Mouse (Mus musculus): Measurements from ENCODE around the gene Gm42517. TPM values are rescaled to one million over a fixed set of nuclear protein-coding genes. Genes with fewer than 3 reads are reported as not detected.
A peak's percentile ranks its signal among the peaks of the same experiment; 100 is the strongest.

The Gm42517 gene
- polyA plus RNA-seq (2012; rRNA removed), result 1.7 and 2.3 TPM in 2 replicates

DNA sequence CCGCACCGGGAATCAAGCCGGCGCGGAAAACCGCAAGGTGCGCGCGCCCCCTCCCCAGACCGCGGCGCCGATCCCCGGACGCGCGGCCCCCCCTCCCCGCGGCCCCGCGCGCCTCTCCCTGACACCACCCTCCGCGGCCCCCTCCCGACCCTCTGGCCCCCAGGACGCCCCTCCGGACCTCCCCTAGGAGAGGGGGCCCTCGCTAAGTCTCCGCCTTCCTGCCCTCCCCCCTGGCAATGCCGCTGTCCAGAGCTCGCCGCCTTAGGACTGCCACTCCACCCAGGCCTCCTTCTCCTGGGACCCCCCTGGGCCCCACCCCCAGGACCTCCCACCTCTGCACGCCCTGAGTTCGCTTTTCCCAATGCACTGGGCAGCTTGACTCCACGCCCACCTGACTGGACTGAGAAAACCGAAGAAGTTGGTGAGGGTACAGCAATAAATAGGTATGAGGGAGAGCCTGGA is at the start of gene Gm42517:
Gene Gm42517 (minus strand): TSS at position 52 of the 462 bp plus-strand sequence.
- 1% methylated on average over 35 of the region's 36 CpGs for WGBS
- TF ChIP-seq CTCF (IDR thresholded peaks at IDR 0.05; ENCODE audit: insufficient read depth, low read length) (no peak), POLR2A (IDR thresholded peaks at IDR 0.05; ENCODE audit: borderline replicate concordance, extremely low read depth, low read depth, low read length) (no peak)
- Histone ChIP-seq H3K4me1 (ENCODE audit: control insufficient read depth, insufficient read depth, low read length) (peaks cover 5% of the 10 kb centered on the region; the same call in 1 of the 2 replicates), H3K4me3 (replicated peaks; ENCODE audit: extremely low read depth, low read depth, low read length) (peak within 1 kb of the TSS; percentile 48)
- DNase-seq, result no peak

DNA sequence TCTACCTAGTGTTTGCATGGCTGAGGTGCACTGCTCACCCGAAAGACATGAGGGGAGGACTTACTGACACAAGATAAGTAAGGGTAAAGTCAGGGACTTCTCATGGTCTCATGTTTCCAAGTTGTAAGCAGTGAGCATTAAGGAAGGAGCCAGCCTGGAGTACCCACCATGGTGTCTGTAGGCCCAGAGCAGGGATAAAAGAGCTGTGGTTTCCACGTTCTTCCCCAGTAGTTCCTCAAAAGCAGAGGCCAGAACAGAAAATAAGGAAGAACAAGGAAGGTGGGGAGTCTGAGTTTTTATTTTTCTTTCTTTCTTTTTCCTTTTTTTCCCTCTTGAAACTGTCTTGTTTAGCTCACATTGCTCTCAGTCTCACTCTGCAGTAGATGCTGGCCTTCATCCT is 47.0 kb upstream of the Gm42517 start:
- WGBS, result 57% methylated on average over 2 of the region's 2 CpGs
- TF ChIP-seq CTCF (IDR thresholded peaks at IDR 0.05; ENCODE audit: insufficient read depth, low read length) (no peak), POLR2A (IDR thresholded peaks at IDR 0.05; ENCODE audit: borderline replicate concordance, extremely low read depth, low read depth, low read length) (no peak)
- no peak overlapping the region for H3K4me3 ChIP-seq (replicated peaks; ENCODE audit: extremely low read depth, low read depth, low read length)
- DNase-seq, result no peak
- no peaks in the 10 kb centered on the region for H3K4me1 ChIP-seq (ENCODE audit: control insufficient read depth, insufficient read depth, low read length)

DNA sequence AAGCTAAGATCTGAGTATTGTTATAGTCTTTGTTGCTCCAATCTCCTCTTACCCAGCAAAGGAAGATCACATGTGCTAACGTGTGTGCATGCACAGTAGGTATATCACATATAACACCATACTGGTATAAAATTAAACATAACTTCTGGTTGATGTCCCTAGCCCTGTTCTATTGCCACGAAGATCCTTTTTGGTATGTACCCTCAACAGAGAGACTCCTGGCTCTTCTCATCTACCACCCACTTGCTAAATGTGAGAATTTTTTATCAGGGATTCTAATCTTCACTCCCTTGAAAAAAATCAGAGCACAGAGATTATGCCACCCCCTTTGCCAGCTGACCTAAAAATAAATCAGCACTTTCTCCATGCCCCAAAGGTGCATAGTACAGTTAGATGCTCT is 39.3 kb upstream of the Gm42517 start:
- no peak for TF ChIP-seq POLR2A (IDR thresholded peaks at IDR 0.05; ENCODE audit: borderline replicate concordance, extremely low read depth, low read depth, low read length)
- no peak for TF ChIP-seq CTCF (IDR thresholded peaks at IDR 0.05; ENCODE audit: insufficient read depth, low read length)
- H3K4me1 ChIP-seq (ENCODE audit: control insufficient read depth, insufficient read depth, low read length), result no peaks in the 10 kb centered on the region
- H3K4me3 ChIP-seq (replicated peaks; ENCODE audit: extremely low read depth, low read depth, low read length), result no peak overlapping the region
- no peak for DNase-seq
- WGBS, result 67% methylated on average over 2 of the region's 2 CpGs

DNA sequence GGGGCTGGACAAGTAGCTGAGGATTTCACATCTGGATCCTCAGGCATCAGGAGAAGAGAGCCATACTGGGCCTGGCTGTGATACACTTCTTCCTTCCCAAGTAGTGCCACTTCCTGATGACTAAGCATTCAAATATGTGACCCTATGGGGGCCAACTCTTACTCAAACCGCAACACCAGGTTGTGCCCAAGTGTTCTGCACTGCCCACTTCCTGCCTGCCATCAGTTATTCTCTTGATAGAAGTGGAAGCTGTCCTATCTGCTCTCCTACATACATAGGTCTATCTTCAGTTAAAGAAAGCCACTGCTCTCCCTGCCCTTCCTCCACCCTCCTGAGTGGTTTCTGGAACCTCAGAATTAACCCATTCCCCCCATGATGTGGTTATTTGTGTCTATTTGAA is 37.7 kb upstream of the Gm42517 start:
- WGBS, result 15% methylated on average over 1 of the region's 1 CpGs
- no peak for TF ChIP-seq CTCF (IDR thresholded peaks at IDR 0.05; ENCODE audit: insufficient read depth, low read length)
- Histone ChIP-seq H3K4me1 (ENCODE audit: control insufficient read depth, insufficient read depth, low read length) (no peaks in the 10 kb centered on the region), H3K4me3 (replicated peaks; ENCODE audit: extremely low read depth, low read depth, low read length) (no peak overlapping the region)
- DNase-seq, result no peak

DNA sequence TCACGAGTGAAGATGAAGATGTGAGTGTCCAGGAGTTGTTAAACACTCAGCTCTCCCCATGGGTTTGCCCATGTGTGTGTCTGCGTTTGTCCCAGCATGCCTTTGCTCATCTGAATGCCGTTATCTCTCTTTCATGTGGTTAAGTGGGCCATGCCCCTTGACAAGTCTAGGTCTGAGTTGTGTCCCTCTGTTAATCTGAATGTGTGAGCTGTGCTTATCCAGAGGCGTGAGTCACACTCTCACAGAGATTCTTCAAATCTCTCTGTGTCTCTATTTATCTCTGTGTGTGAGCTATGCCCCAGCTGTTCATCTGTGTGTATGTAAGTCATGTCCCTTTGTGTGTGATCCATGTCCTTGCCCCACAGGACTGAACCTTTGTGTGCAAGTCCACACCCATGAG is 35.7 kb upstream of the Gm42517 start:
- Histone ChIP-seq H3K4me3 (replicated peaks; ENCODE audit: extremely low read depth, low read depth, low read length) (no peak overlapping the region), H3K4me1 (ENCODE audit: control insufficient read depth, insufficient read depth, low read length) (no peaks in the 10 kb centered on the region)
- TF ChIP-seq POLR2A (IDR thresholded peaks at IDR 0.05; ENCODE audit: borderline replicate concordance, extremely low read depth, low read depth, low read length), result no peak
- no peak for TF ChIP-seq CTCF (IDR thresholded peaks at IDR 0.05; ENCODE audit: insufficient read depth, low read length)
- WGBS, result 68% methylated on average over 4 of the region's 4 CpGs
- DNase-seq, result no peak

DNA sequence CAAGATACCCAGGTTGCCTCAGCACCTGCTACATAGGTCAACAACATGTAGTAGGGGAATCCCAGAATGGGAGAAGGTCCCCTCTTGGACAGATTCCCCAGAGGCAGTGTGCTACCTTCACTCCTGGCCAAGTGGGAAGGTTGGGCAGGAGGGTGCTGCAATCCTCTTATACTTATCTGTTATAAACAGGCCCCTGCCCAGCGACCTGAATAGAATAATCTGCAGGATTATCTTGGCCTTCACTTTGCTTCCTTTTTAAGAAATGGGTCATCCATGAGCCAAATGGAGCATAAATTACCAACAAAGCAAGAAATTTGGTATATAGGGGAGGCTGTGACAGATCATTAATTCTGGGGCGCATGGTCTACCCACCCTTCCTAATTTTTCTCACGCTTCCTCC is 22.0 kb upstream of the Gm42517 start:
- WGBS, result 67% methylated on average over 3 of the region's 3 CpGs
- no peak for TF ChIP-seq POLR2A (IDR thresholded peaks at IDR 0.05; ENCODE audit: borderline replicate concordance, extremely low read depth, low read depth, low read length)
- TF ChIP-seq CTCF (IDR thresholded peaks at IDR 0.05; ENCODE audit: insufficient read depth, low read length), result no peak

DNA sequence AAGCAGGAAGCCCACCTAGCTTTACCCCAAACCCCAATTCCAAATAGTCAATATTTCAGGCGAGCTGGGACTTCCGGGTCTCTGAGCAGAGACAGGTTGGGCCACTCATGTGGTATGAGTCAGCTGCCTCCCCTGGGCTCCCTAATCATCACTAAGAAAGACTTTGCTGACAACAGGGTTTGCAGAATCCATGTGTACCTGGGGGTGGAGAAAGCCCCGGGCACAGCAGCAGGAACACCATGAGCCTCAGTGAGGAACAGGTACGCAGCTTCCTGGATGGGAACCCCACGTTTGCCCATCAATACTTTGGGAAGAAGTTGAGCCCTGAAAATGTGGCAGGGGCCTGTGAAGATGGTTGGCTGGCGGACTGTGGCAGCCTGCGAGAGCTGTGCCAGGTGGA is 20.5 kb upstream of the Gm42517 start, which contains the start of gene Pde6b:
Gene Pde6b (plus strand): TSS at position 191 of the 400 bp plus-strand sequence.
- no peak for DNase-seq
- WGBS, result 71% methylated on average over 7 of the region's 7 CpGs
- H3K4me3 ChIP-seq (replicated peaks; ENCODE audit: extremely low read depth, low read depth, low read length), result no peak within 1 kb of the TSS
- TF ChIP-seq POLR2A (IDR thresholded peaks at IDR 0.05; ENCODE audit: borderline replicate concordance, extremely low read depth, low read depth, low read length) (no peak), CTCF (IDR thresholded peaks at IDR 0.05; ENCODE audit: insufficient read depth, low read length) (no peak)
- H3K4me1 ChIP-seq (ENCODE audit: control insufficient read depth, insufficient read depth, low read length), result no peaks in the 10 kb centered on the region

More for the DNA sequence above, 22.0 kb upstream of the Gm42517 start:
- Histone ChIP-seq H3K4me3 (replicated peaks; ENCODE audit: extremely low read depth, low read depth, low read length) (no peak overlapping the region), H3K4me1 (ENCODE audit: control insufficient read depth, insufficient read depth, low read length) (no peaks in the 10 kb centered on the region)
- no peak for DNase-seq

DNA sequence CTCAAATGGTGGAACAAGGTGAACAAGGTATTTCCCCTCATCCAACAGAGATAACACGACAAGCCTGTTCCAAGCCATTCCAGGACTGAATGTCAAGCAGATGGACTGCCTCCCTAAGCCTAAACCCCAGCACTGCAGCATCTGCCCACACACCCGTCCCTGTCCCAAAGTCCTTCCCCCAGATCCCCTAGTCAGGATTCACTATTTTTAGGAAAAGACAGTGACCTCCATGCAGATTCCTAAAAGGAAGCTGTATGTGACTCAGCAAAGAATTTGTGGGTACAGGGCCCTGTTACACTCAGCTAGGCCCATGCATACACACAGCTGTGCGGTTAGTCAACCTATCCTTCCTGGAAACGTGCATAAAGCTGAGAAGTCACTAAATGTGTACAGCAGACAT is 18.7 kb upstream of the Gm42517 start:
- TF ChIP-seq POLR2A (IDR thresholded peaks at IDR 0.05; ENCODE audit: borderline replicate concordance, extremely low read depth, low read depth, low read length) (no peak), CTCF (IDR thresholded peaks at IDR 0.05; ENCODE audit: insufficient read depth, low read length) (no peak)
- no peak for DNase-seq
- WGBS, result 63% methylated on average over 4 of the region's 4 CpGs
- Histone ChIP-seq H3K4me1 (ENCODE audit: control insufficient read depth, insufficient read depth, low read length) (no peaks in the 10 kb centered on the region), H3K4me3 (replicated peaks; ENCODE audit: extremely low read depth, low read depth, low read length) (no peak overlapping the region)

DNA sequence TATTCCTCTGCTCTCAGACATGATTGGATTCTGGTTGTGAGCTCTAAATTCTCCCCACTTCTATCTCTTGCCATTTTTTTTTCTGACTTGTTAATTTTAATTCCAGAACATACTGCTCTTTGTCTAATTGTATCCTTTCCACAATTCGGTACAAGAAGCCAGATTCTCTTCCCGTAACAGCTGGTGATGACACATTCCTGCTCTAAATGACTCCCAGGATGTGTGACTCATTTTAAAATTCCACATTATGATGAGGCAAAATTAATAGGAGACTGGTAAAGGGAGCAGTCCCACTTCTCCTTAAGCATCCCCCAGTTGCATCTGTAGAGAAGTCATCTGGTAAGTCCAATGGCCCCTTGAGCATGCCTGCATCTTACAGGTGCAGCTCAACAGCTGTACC is 17.9 kb upstream of the Gm42517 start:
- no peak overlapping the region for H3K4me3 ChIP-seq (replicated peaks; ENCODE audit: extremely low read depth, low read depth, low read length)
- H3K4me1 ChIP-seq (ENCODE audit: control insufficient read depth, insufficient read depth, low read length), result no peaks in the 10 kb centered on the region
- no peak for TF ChIP-seq POLR2A (IDR thresholded peaks at IDR 0.05; ENCODE audit: borderline replicate concordance, extremely low read depth, low read depth, low read length)
- TF ChIP-seq CTCF (IDR thresholded peaks at IDR 0.05; ENCODE audit: insufficient read depth, low read length), result no peak
- DNase-seq, result no peak
- WGBS, result 80% methylated on average over 2 of the region's 2 CpGs

DNA sequence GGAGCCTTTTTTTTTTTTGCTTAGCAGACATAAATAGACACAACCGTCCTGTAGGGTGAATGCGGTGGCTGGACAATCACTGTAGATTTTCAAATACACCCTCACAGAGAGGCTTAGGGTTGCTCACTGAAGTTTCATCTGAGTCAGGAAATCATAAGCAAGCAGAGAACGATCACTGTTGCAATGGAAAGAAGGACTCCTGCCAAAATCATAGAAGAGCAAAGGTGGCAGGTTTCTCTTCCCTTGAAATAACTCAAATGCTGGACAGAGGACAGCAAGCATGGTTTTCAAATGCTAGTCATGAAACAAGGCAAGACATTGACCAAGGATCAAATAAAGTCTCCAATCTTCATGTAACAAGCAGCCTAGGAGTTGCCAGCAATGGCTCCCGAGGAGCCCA is 10.6 kb upstream of the Gm42517 start:
- WGBS, result 73% methylated on average over 4 of the region's 4 CpGs
- TF ChIP-seq CTCF (IDR thresholded peaks at IDR 0.05; ENCODE audit: insufficient read depth, low read length), result no peak
- no peak for TF ChIP-seq POLR2A (IDR thresholded peaks at IDR 0.05; ENCODE audit: borderline replicate concordance, extremely low read depth, low read depth, low read length)
- Histone ChIP-seq H3K4me3 (replicated peaks; ENCODE audit: extremely low read depth, low read depth, low read length) (no peak overlapping the region), H3K4me1 (ENCODE audit: control insufficient read depth, insufficient read depth, low read length) (no peaks in the 10 kb centered on the region)
- DNase-seq, result no peak
